Mouse (Mus musculus) right cerebral cortex, postnatal 4 days (tissue): ENCODE data around the gene H13.

Experiments
- DNase-seq: peaks from one replicate; pipeline ENCODE4 v3.0.0-alpha.2; 2022

H13 gene

GRCm38 (mm10) chr2:152669256-152669638 is at the start of gene H13:
TSS of gene H13 (plus strand) at chr2:152669461.
- DNase-seq, result peak; percentile 95

DNA sequence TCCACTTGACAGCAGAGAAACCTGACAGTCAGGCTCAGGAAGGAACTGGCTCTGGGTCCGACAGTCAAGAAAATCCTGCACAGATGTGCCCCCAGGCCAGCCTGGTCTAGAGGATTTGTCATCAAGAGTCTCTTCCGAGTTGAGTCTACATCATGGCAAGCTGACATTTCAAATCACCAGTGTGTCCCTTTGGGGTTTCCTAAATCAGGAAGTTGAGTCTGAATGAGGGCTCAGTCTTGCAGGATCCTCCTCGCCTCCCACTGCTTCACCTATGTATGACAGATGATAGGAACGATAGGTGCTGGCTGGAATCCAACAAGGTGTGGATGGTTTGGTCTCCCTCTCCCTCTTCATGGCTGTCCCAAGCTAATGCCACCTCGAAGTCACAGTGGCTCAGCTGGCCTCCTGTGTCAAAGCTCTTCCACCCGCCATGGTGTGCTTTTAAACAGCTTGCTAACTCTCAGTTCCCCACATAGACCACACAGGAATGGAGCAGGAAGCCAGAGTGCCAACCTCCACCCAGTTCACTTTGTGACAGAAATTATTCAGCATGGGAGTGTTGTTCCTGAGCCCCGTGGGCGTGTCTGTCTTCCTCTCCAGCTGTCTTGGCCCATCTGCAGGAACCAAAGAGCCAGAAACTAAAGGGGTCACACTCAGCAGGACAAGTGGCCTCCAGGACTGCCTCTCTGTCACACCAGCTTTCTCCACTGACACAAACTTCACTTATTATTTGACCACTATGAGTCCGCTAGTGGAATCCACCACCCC is 48.7 kb upstream of the H13 start:
- DNase-seq, result no peak

GRCm38 (mm10) chr2:152622151-152622550 is 47.1 kb upstream of the H13 start:
- DNase-seq, result no peak

DNA sequence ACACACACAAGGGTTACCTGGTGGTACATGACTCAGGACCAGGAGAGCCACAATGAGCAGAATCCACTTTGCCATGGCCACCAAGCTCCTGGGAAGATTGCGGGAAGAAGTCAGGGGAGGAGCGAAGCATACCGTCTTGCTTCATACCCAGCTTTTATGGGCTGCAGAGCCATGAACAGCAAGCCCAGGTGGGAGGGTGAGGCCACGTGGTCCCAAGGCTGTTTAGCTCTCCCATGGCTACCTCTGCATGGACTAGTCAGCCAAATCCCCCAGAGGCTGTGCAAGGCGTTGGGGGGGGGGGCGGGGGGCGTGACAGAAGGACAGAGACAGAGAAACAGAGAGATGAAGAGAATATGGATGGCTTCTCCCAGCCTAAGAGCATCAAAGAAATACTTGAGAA is 46.3 kb upstream of the H13 start, which contains the start of gene Defb25:
TSS of gene Defb25 (minus strand) at position 101 of the 400 bp plus-strand sequence.
- DNase-seq, result no peak

DNA sequence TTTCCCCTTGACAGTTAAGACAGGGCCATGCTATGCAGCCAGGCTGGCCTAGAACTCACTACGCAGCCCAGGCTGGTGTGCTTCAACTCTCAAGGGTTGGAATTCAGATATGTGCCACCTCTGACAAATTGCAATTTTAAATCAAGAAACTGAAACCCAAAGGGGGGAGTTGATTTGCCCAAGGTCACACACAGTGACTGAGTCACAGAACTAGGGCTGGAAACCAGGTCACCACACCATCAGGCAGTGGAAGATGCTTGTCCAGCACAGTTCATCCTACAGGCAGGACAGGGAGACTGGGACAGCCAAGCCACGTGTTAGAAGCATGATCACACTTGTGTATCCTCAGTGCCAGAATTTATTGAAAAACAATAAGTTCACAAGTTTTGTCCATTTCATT is 44.7 kb upstream of the H13 start:
- no peak for DNase-seq

DNA sequence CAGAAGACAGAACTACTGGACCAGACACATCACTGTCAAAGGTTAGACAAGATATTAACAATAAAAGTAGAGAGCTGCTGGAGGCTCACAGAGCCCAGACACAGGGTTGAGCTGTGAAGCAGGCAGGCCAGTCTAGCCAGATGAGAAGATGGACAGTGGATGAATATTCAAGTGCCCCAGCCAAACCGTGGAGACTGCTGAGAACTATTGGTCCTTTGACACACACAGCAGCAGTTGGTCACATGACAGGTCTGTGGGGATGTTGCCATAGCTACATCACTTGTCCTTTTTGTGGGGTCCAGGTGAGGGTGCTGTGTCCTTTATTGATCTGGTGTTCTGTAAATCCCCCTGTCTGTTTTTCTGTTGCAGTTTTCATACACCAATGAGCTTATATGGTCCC is 44.0 kb upstream of the H13 start:
- DNase-seq, result no peak

GRCm38 (mm10) chr2:152626774-152627591 is 42.3 kb upstream of the H13 start, which contains the start of gene Rem1:
TSS of gene Rem1 (plus strand) at chr2:152626951.
- DNase-seq, result no peak

- no peak for DNase-seq
Observed at GRCm38 (mm10) chr2:152628066-152628465, 41.2 kb upstream of the H13 start.

- DNase-seq, result no peak
Observed at GRCm38 (mm10) chr2:152629239-152629638, 40.0 kb upstream of the H13 start.

DNA sequence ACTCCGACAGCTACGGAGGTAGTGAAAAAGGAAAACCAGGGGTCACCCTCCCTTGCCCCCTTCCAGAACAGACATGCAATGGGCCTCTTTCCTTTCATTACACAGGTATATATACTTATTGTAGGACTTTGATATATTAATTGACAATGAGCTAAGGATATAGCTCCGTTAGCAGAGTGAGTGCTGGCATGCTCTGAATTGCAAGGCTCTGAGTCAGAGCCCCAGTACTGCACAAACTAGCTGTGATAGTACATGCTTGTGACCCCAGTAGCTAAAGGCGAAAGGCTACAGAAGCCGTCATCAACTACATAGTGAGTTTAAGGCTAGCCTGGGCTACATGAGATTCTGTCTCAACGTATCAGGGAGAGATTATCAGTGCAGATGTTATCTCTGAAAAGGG is 39.4 kb upstream of the H13 start:
- no peak for DNase-seq

- DNase-seq, result no peak
Observed at GRCm38 (mm10) chr2:152633334-152633733, 35.9 kb upstream of the H13 start.

- DNase-seq, result no peak
Observed at GRCm38 (mm10) chr2:152634311-152634710, 35.0 kb upstream of the H13 start.

GRCm38 (mm10) chr2:152636246-152637005 is 32.8 kb upstream of the H13 start:
- DNase-seq, result no peak

GRCm38 (mm10) chr2:152637006-152637322 is 32.3 kb upstream of the H13 start:
- DNase-seq, result no peak

DNA sequence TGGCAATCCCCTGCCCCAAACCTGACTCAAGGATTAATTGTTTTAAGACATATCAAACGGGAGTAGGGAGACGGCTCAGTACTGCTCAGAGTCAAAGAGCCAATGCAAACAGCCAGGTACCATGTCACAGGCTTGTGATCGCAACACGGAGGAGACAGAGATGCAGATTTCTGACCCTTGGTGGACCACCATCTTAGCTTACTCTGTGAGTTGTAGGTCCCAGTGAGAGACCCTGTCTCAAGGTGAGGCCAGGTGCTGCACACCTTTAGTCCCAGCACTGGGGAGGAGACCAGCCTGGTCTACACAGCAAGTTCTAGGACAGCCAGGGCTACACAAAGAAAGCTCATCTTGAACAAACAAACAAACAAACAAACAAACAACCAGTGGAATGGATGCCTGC is 31.9 kb upstream of the H13 start:
- no peak for DNase-seq

- no peak for DNase-seq
Observed at GRCm38 (mm10) chr2:152638865-152639264, 30.4 kb upstream of the H13 start.

DNA sequence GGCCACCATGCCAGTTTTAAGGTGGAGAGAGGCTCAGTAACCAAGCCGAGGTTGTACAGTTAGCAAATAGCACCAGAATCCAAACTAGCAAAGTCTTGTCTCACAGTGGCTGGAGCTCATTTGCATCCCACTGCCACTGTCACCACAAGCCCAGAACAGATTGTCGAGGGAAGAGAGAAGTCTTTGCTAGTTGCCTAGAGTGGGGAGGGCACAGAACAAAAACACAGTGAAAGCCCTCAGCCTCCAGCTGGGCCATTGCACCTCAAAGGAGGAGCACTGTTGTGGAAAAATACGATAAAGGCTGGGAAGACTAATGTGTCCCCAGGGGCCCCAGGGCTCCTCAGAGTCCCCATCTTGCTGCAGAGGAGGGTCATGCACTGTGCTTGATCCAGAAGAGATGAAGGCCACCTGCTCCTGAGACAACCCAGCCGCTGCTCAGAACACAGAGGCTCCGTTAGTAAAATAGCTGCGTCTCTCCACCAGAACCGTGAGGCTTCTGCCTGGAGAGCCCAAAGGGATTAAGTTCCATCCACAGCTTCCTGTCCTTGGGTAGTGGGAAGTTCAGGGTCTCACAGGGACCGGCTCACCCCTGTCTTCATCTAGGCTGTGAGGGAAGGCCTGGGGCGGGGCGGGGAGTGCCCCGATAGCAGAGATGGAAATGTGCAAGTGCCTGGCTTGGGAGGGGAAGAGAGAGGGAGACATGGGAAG is 29.7 kb upstream of the H13 start:
- no peak for DNase-seq

- DNase-seq, result no peak
Observed at GRCm38 (mm10) chr2:152652901-152653620, 16.2 kb upstream of the H13 start.

DNA sequence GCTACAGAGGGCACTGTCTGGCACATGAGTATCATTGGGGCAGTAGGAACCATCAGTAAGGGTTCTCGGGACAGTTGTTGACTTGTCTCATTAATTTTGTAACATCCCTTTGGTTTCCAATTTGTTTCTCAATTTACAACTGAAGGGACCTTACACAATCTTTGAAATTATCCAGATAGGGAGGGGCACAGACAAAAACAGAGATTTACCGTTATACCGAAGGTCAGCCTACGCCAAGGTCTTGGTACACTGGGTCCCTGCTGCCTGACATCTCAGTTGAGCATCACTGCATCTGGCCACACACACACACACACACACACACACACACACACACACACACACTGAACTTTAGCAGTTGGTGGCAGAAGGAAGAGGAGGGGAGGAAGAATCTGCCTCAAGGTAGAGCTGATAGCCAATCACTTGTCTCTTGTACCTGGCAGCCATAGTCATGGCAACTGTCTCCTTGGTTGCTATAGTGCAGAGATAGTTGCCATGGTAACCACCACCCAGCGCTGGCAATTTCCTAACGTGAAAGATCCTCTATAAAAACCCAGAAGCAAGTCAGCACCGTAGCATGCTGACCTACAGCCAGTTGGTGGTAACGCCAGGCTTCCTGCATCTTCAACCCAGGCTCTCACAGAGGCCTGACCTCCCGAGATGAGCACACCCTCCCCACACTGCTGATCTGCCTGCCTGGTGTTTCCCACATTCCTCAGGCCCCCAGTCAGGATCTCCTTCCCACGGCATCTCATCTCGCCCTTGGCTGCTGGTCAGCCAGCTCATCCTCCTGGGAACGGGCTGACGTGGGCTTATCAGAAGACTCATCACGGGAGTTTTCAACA is 15.2 kb upstream of the H13 start:
- DNase-seq, result peak; percentile 53

DNA sequence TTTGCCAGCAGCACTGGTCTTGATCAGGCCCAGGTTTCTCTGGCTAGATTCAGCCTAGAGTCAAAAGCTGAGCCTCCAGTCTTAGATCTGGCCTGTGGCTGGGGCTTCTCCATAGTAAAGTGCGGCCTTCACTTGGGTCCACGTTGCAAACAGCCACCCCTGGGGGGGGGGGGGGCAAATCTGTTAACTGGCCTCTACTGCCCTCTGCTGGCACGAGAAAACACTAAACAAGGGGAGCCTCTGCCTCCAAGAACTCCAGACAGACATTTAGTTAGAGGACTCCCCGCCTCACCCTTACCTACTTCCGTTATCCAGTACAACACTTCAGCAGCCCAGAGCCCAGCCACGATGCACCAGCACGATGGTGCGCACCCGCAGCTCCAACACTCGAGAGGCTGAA is 11.9 kb upstream of the H13 start:
- DNase-seq, result no peak

GRCm38 (mm10) chr2:152661163-152661562 is 8.1 kb upstream of the H13 start:
- no peak for DNase-seq
